Mouse (Mus musculus) liver, embryonic 11.5 days (tissue): ENCODE measurements around the gene AC134908.4. TPM values are rescaled to one million over a fixed set of nuclear protein-coding genes. Genes with fewer than 3 reads are reported as not detected.
"Not testable (repeated sequence)": the region's sequence is repeated elsewhere in the genome, so short reads cannot be mapped to it uniquely, and the experiment has no call there.

Experiments used
- ATAC-seq: fragments of 200-750 bp; cut with Nextera tagmentation; replicated peaks from 2 replicates; pipeline ENCODE4 v1.8.0; 2017; ENCODE audit warnings: moderate number of reproducible peaks, mild to moderate bottlenecking, moderate TSS enrichment, moderate library complexity; ENCODE audit not compliant: low FRiP score
- DNase-seq: peaks from one replicate; pipeline ENCODE4 v3.0.0-alpha.2; 2017; ENCODE audit warnings: low spot score
- H3K27ac ChIP-seq: fragments of 300-500 bp; sonication (generic); 2 replicates; pipeline ENCODE4 v1.5.1; 2014; ENCODE audit warnings: mild to moderate bottlenecking, low read depth, low read length, control low read depth
- H3K27me3 ChIP-seq: fragments of 300-500 bp; sonication (generic); replicated peaks from 2 replicates; pipeline ENCODE4 v1.6.1; 2014; ENCODE audit warnings: low read length, mixed read lengths; ENCODE audit not compliant: control insufficient read depth, insufficient read depth
- H3K36me3 ChIP-seq: fragments of 300-500 bp; sonication (generic); 2 replicates; pipeline ENCODE4 v1.6.1; 2014; ENCODE audit warnings: mild to moderate bottlenecking, low read length, moderate library complexity, mixed read lengths; ENCODE audit not compliant: control insufficient read depth, insufficient read depth
- H3K4me1 ChIP-seq: fragments of 300-500 bp; sonication (generic); replicated peaks from 2 replicates; pipeline ENCODE4 v1.6.1; 2014; ENCODE audit warnings: low read length, mixed read lengths; ENCODE audit not compliant: control insufficient read depth, insufficient read depth
- H3K4me2 ChIP-seq: fragments of 300-500 bp; sonication (generic); 2 replicates; pipeline ENCODE4 v1.6.1; 2014; ENCODE audit warnings: mild to moderate bottlenecking, control low read depth, moderate library complexity
- H3K4me3 ChIP-seq: fragments of 300-500 bp; sonication (generic); 2 replicates; pipeline ENCODE4 v1.5.1; 2014; ENCODE audit warnings: low read depth, low read length, control low read depth
- H3K9ac ChIP-seq: fragments of 300-500 bp; sonication (generic); 2 replicates; pipeline ENCODE4 v1.6.1; 2014; ENCODE audit warnings: low read depth, low read length, control low read depth
- H3K9me3 ChIP-seq: fragments of 300-500 bp; sonication (generic); 2 replicates; pipeline ENCODE4 v1.6.1; 2016; ENCODE audit warnings: low read length, inconsistent platforms, mixed read lengths; ENCODE audit not compliant: control insufficient read depth
- WGBS: fragments of 180-500 bp; shearing (Covaris S2); extraction: QIAGEN DNeasy Blood & Tissue Kit; methylation state at CpG from one replicate; pipeline ENCODE4 v1.1.7; 2014; 5-methylcytosine and 5-hydroxymethylcytosine counted together
- polyA plus RNA-seq: library from polyadenylated mRNA; unstranded; fragments of >200 nt; fragmentation: Nextera tagmentation; extraction: Ambion mirVana; gene quantifications from 2 replicates; pipeline ENCODE4 v1.2.1, GENCODE M21; 2014

Gene AC134908.4
- polyA plus RNA-seq, 1 experiment from 2014 or later = not detected

DNA sequence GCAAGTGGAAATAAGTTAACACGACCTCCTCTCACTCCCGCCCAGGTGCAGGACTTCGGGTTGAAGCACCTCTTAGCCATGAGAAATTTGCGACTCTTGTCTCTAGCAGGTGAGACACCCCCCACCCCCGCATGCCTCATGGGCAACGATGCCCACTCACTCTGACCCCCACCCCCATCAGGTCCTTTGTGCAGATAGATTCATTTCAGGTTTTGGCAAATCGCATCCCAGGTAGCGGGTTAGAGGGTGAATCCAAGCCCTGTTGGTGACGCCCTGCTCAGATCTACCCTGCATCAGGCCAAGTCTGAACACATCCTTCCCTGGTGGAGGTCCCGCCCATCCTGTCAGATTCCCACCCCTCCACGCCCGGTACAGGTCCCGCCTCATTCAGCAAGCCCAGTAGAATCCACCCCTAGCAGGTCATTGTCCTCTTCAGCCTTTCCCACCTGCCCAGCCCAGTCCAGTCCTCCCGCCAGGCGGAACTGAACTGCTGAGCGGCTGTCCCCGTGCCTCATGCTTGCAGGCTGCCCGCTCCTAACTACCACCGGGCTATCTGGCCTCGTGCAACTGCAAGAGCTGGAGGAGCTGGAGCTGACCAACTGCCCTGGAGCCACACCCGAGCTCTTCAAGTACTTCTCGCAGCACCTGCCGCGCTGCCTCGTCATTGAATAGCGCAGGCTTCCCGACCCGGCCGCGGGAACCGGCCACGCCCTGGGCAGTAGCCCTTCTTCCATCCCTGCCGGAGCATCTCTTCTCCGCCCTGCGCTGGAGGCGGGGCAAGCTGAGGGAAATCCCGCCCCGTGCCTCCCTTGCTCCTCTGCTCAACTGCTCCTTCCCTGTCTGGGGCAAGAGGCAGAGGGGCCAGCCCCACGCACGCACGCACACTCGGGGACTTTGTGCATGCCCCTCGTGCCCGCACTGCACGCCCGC is 23.7 kb upstream of the AC134908.4 start:
- Histone ChIP-seq H3K4me2 (peak overlapping the region; percentile 37), H3K4me3 (peak overlapping the region; percentile 14), H3K36me3 (no peaks in the 10 kb centered on the region), H3K27ac (no peak overlapping the region), H3K4me1 (peaks cover 2% of the 10 kb centered on the region), H3K9me3 (no peaks in the 10 kb centered on the region), H3K9ac (no peak overlapping the region), H3K27me3 (peaks cover 63% of the 10 kb centered on the region)
- DNase-seq (no peak), ATAC-seq (no peak)
- 8% methylated on average over 46 of the region's 46 CpGs for WGBS

DNA sequence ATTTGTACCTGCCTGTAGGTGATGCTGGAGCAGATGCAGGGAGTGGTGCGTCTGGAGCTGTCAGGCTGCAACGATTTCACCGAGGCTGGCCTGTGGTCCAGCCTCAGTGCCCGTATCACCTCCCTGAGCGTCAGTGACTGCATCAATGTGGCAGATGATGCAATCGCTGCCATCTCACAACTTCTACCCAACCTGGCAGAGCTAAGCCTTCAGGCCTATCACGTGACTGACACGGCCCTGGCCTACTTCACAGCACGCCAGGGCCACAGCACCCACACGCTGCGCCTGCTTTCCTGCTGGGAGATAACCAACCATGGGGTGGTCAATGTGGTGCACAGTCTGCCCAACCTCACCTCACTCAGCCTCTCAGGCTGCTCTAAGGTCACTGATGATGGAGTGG is 22.2 kb upstream of the AC134908.4 start:
- Histone ChIP-seq H3K4me3 (no peak overlapping the region), H3K9me3 (no peaks in the 10 kb centered on the region), H3K36me3 (no peaks in the 10 kb centered on the region), H3K27ac (no peak overlapping the region), H3K27me3 (peaks cover 76% of the 10 kb centered on the region), H3K4me2 (no peak overlapping the region), H3K4me1 (no peaks in the 10 kb centered on the region), H3K9ac (no peak overlapping the region)
- DNase-seq (no peak), ATAC-seq (no peak)
- 75% methylated on average over 11 of the region's 11 CpGs for WGBS

DNA sequence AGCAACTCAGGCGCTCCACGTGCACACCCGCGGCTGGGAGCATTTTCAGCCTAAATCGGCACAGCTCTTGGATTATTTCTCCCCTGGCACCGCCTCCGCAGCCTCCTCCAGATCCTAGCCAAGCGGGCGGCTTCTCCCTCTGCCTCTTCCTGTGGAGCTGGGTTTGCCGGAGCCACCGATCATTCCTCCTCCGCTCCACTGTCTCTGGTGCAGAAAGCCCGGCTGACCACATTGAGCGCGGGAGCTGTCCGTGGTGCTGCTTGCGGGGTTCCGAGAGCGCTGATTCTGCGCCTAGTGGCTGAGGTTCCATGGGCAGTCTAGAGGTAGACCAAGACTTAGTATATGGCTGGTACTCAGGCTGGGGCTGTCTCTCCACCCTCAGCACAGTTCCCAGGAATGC is 18.0 kb upstream of the AC134908.4 start:
- 3% methylated on average over 20 of the region's 20 CpGs for WGBS
- no peak overlapping the region for H3K4me2 ChIP-seq
- no peaks in the 10 kb centered on the region for H3K36me3 ChIP-seq
- H3K27ac ChIP-seq = no peak overlapping the region
- H3K9ac ChIP-seq = no peak overlapping the region
- DNase-seq = peak; percentile 86
- no peaks in the 10 kb centered on the region for H3K9me3 ChIP-seq
- no peak overlapping the region for H3K4me3 ChIP-seq
- peaks cover 4% of the 10 kb centered on the region; the same call in 1 of the 2 replicates for H3K4me1 ChIP-seq
- peaks cover 89% of the 10 kb centered on the region for H3K27me3 ChIP-seq
- ATAC-seq = 0 out of 2 replicates have a peak, but pooled peaks have one; percentile 40

DNA sequence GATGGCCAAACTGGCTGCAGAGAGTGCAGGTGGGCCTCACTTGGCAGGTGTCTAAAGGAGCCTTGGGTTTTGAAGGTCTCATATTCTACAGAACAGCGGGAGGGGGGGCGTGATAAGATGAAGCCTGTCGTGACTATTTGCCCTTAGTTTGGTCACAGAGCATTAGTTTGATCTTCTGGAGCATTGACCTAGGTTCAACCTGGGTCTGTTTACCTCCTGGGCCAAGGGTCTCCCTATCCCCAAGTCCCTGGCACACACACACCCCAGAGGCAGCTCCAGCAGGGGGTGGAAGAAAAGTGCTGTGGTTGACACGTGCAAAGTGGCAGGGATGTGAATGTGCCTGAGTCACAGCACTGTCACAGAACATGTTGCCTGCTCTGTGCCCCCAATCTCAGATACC is 15.4 kb upstream of the AC134908.4 start:
- Histone ChIP-seq H3K4me1 (peaks cover 4% of the 10 kb centered on the region; the same call in 1 of the 2 replicates), H3K27ac (no peak overlapping the region), H3K27me3 (peaks cover 74% of the 10 kb centered on the region), H3K9ac (no peak overlapping the region), H3K36me3 (no peaks in the 10 kb centered on the region), H3K4me2 (no peak overlapping the region), H3K9me3 (no peaks in the 10 kb centered on the region), H3K4me3 (no peak overlapping the region)
- 63% methylated on average over 4 of the region's 4 CpGs for WGBS
- ATAC-seq (no peak), DNase-seq (no peak)

DNA sequence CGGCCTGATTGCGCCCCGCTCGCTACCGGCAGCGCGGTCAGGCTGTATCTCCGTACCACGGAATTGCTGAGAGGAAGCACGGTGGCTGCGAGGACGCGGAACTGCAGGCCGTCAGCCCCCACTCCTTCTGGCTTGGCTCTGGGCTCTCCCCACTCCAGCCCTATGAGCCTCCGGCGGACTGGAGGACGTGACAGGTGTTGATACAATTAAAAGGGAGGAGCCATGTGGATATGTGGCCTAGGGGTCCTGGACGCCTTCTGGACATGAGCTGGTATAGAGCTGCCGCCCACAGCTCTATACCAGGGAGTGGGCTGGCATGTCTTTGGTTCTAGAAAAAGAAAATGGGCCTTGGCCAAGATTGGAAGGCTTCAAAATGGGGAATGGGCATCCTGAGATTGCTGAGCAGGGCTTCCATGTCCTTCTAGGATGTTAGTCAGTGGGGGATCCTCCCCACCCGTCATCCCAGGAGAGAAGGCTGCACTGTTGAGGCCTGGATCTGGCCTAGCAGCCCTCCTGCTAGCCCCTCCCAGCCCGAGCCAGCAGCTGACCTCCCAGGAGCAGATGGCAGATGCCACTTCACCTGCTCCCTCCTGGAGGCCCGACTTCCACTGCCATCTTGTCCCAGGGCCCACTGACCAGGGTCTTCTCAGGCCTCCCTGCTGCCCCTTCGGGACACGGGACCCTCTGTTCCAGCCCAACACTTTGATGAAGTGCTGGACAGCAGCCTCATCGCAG is 14.3 kb upstream of the AC134908.4 start:
- Histone ChIP-seq H3K36me3 (no peaks in the 10 kb centered on the region), H3K9ac (peak overlapping the region; percentile 22), H3K4me2 (peak overlapping the region; percentile 90), H3K9me3 (no peaks in the 10 kb centered on the region), H3K4me1 (peaks cover 4% of the 10 kb centered on the region; the same call in 1 of the 2 replicates), H3K27me3 (peaks cover 70% of the 10 kb centered on the region), H3K27ac (no peak overlapping the region), H3K4me3 (peak overlapping the region; percentile 59)
- 13% methylated on average over 25 of the region's 25 CpGs for WGBS
- ATAC-seq (no peak), DNase-seq (no peak)

DNA sequence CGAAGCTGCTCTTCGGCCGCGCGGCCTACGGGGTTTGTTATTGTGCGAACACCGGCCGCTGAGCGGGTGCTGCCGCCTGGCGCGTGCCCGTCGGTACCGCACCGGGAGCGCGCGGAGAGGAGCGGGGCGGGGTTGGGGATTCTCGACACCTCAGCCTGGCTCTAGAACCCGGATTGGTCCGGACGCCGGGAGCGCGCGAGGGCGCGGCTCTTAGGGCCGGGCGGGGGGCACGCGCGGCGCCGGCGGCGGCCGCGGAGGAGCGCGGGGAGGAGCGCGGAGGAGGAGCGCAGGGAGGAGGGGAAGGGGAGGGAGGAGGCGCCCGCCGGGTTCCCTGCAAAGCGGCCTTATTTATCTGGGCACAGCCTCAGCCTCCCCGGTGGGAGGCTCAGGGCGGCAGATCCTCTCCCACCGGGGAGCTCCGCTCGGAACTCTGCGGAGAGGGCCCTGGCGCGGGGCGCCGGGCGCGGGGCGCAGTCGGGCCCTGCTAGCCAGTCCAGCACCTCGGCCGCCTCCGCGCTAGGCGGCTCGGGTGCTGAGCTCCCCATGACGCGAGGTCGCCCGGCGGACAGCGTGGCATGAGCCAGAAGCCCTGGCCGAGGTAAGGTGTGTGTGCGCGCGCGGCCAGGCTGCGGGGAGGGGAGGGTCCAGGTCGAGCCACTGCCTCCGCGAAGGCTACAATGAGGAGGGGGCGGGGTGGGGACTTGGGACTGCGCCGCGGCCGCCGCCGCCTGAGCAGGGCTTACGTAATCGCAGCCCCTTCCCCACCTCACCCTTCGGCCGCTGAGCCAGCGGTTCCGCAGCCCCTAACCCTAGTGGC is 13.5 kb upstream of the AC134908.4 start, which contains the start of gene Fbxl16:
Gene Fbxl16 (plus strand): TSS at position 297 of the 817 bp plus-strand sequence.
- under 1% methylated on average over 85 of the region's 100 CpGs for WGBS
- ATAC-seq (peak; percentile 54), DNase-seq (peak; percentile 60)
- Histone ChIP-seq H3K27me3 (peaks cover 66% of the 10 kb centered on the region), H3K36me3 (no peaks in the 10 kb centered on the region), H3K4me2 (peak within 1 kb of the TSS; percentile 90), H3K9me3 (no peaks in the 10 kb centered on the region), H3K4me3 (peak within 1 kb of the TSS; percentile 59), H3K4me1 (peaks cover 4% of the 10 kb centered on the region; the same call in 1 of the 2 replicates), H3K27ac (no peak within 1 kb of the TSS), H3K9ac (peak within 1 kb of the TSS; percentile 27)

DNA sequence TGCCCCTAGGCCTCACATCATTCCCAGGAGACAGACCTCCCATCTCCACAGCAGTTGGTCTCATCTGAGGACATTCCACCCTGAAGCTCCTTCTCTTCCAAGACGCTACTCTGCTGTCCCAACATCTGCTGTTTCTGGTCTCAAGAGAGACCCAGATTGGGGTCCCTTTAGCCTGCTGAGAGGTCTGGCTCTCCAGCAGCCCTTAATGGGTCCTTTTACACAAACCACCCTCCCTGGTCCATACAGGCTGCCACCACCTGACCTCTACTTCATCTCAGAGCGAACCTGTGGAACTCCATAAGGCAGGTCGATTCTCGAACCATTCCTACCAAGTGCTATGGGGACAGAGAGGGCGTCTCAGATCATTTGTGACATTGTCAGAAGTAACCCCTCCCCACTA is 12.6 kb upstream of the AC134908.4 start:
- Histone ChIP-seq H3K4me2 (peak overlapping the region; percentile 90), H3K36me3 (no peaks in the 10 kb centered on the region)

DNA sequence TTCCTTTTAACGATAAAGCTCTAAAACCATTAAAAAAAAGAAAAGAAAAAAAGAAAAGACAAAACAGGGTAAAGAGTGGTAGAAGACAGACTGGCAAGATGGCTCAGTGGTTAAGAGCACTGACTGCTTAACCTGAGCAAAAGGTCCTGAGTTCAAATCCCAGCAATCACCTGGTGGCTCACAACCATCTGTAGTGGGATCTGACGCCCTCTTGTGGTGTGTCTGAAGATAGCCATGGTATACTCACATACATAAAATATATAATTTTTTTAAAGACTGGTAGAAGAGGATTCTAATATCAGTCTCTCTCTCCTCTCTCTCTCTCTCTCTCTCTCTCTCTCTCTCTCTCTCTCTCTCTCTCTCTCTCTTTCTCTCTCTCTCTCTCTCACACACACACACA is 12.0 kb upstream of the AC134908.4 start:
- H3K4me1 ChIP-seq, H3K9ac ChIP-seq, H3K27ac ChIP-seq, H3K9me3 ChIP-seq, DNase-seq, H3K4me3 ChIP-seq, H3K4me2 ChIP-seq, ATAC-seq, H3K36me3 ChIP-seq: not testable (repeated sequence)
- H3K27me3 ChIP-seq = peaks cover 56% of the 10 kb centered on the region
- 35% methylated on average over 2 of the region's 2 CpGs for WGBS

More for the DNA sequence above, 12.6 kb upstream of the AC134908.4 start:
- Histone ChIP-seq H3K27me3 (peaks cover 61% of the 10 kb centered on the region), H3K9ac (no peak overlapping the region), H3K4me1 (peaks cover 4% of the 10 kb centered on the region; the same call in 1 of the 2 replicates), H3K27ac (no peak overlapping the region), H3K4me3 (0 out of 2 replicates have a peak overlapping the region, but pooled peaks have one; percentile 59), H3K9me3 (no peaks in the 10 kb centered on the region)
- WGBS = 43% methylated on average over 5 of the region's 5 CpGs
- no peak for ATAC-seq
- DNase-seq = no peak
